Comparison of ENCODE assay signal across 9 mouse cellular contexts in genomic region chr10:79997819-79998218, GRCm38 (mm10). TPM values are rescaled to one million over a fixed set of nuclear protein-coding genes. Genes with fewer than 3 reads are reported as not detected.
DNase-seq lines count a peak whose midpoint lies in the region; ATAC-seq and TF ChIP-seq lines count a peak whose summit lies in the region.
"Had no signal": no experiment of that assay in that cellular context is flagged by ENCODE, and none has a peak within 500 bp of the region (broad histone marks: within the 10 kb centered on the region; RNA-seq: fewer than 3 reads in every experiment).

No protein-coding gene starts in this region.

- no peak for TF ChIP-seq POLR2A in thymus, adult 2 months (IDR thresholded peaks at IDR 0.05; ENCODE audit: control insufficient read depth, extremely low read depth, insufficient read depth, low read length, poor library complexity)

- H3K4me2 ChIP-seq in lung, embryonic 15.5 days: peak overlapping the region; percentile 95
- peak overlapping the region; percentile 93 for H3K4me2 ChIP-seq in heart, embryonic 12.5 days
- H3K4me2 ChIP-seq in liver, embryonic 11.5 days: peak overlapping the region; percentile 89
- H3K4me2 ChIP-seq in stomach, embryonic 16.5 days (ENCODE audit: low read depth, low read length): peak overlapping the region; percentile 88

- H3K4me3 ChIP-seq in lung, embryonic 15.5 days: peak overlapping the region; percentile 60
- H3K4me3 ChIP-seq in heart, embryonic 12.5 days: peak overlapping the region; percentile 61
- peak overlapping the region; percentile 66 for H3K4me3 ChIP-seq in liver, embryonic 11.5 days (ENCODE audit: low read depth, low read length)
- peak overlapping the region; percentile 50 for H3K4me3 ChIP-seq in stomach, embryonic 16.5 days (replicated peaks; ENCODE audit: low read length)
- H3K4me3 ChIP-seq in thymus, adult 2 months (ENCODE audit: control insufficient read depth, insufficient read depth, low read length): no peak overlapping the region

- peaks cover 28% of the 10 kb centered on the region for H3K36me3 ChIP-seq in lung, embryonic 15.5 days
- H3K36me3 ChIP-seq in heart, embryonic 12.5 days: peaks cover 27% of the 10 kb centered on the region
- H3K36me3 ChIP-seq in liver, embryonic 11.5 days (ENCODE audit: control insufficient read depth, insufficient read depth, low read length): peaks cover 17% of the 10 kb centered on the region
- peaks cover 9% of the 10 kb centered on the region for H3K36me3 ChIP-seq in stomach, embryonic 16.5 days (ENCODE audit: control insufficient read depth, insufficient read depth, low read length)
- peaks cover 10% of the 10 kb centered on the region for H3K36me3 ChIP-seq in thymus, adult 2 months (ENCODE audit: control insufficient read depth, insufficient read depth, low read length)

- H3K4me1 ChIP-seq in lung, embryonic 15.5 days: peaks cover 22% of the 10 kb centered on the region
- peaks cover 27% of the 10 kb centered on the region for H3K4me1 ChIP-seq in heart, embryonic 12.5 days (replicated peaks)
- peaks cover 34% of the 10 kb centered on the region for H3K4me1 ChIP-seq in liver, embryonic 11.5 days (replicated peaks; ENCODE audit: control insufficient read depth, insufficient read depth, low read length)
- peaks cover 14% of the 10 kb centered on the region for H3K4me1 ChIP-seq in stomach, embryonic 16.5 days (ENCODE audit: control insufficient read depth, insufficient read depth, low read length)
- H3K4me1 ChIP-seq in thymus, adult 2 months (replicated peaks; ENCODE audit: control insufficient read depth, insufficient read depth, low read length): peaks cover 27% of the 10 kb centered on the region

- ATAC-seq in lung, embryonic 15.5 days (ENCODE audit: borderline replicate concordance, extremely low read depth, low FRiP score, low TSS enrichment): peak; percentile 32; the same call in 1 of the 2 replicates
- no peak for ATAC-seq in heart, embryonic 12.5 days (ENCODE audit: insufficient number of reproducible peaks, low FRiP score)
- peak; percentile 25; the same call in 1 of the 2 replicates for ATAC-seq in liver, embryonic 11.5 days (replicated peaks; ENCODE audit: low FRiP score)
- no peak for ATAC-seq in stomach, embryonic 16.5 days (ENCODE audit: insufficient read depth, low FRiP score)

- H3K27ac ChIP-seq in lung, embryonic 15.5 days: peak overlapping the region; percentile 22; the same call in 1 of the 2 replicates
- no peak overlapping the region for H3K27ac ChIP-seq in heart, embryonic 12.5 days (ENCODE audit: poor library complexity, severe bottlenecking)
- H3K27ac ChIP-seq in liver, embryonic 11.5 days (ENCODE audit: low read depth, low read length): peak overlapping the region; percentile 80
- H3K27ac ChIP-seq in stomach, embryonic 16.5 days (ENCODE audit: low read length): peak overlapping the region; percentile 63; the same call in 1 of the 2 replicates
- H3K27ac ChIP-seq in thymus, adult 2 months (ENCODE audit: control insufficient read depth, insufficient read depth, low read length): no peak overlapping the region

- no peaks in the 10 kb centered on the region for H3K9me3 ChIP-seq in lung, embryonic 15.5 days
- H3K9me3 ChIP-seq in heart, embryonic 12.5 days (replicated peaks): no peaks in the 10 kb centered on the region
- no peaks in the 10 kb centered on the region for H3K9me3 ChIP-seq in liver, embryonic 11.5 days (ENCODE audit: control insufficient read depth, low read length)
- no peaks in the 10 kb centered on the region for H3K9me3 ChIP-seq in stomach, embryonic 16.5 days (replicated peaks; ENCODE audit: control insufficient read depth, low read length)

- peaks cover 13% of the 10 kb centered on the region for H3K27me3 ChIP-seq in lung, embryonic 15.5 days
- peaks cover 35% of the 10 kb centered on the region for H3K27me3 ChIP-seq in heart, embryonic 12.5 days (replicated peaks)
- peaks cover 4% of the 10 kb centered on the region for H3K27me3 ChIP-seq in liver, embryonic 11.5 days (replicated peaks; ENCODE audit: control insufficient read depth, insufficient read depth, low read length)
- no peaks in the 10 kb centered on the region for H3K27me3 ChIP-seq in stomach, embryonic 16.5 days (ENCODE audit: control insufficient read depth, insufficient read depth, low read length)
- H3K27me3 ChIP-seq in thymus, adult 2 months (ENCODE audit: control insufficient read depth, insufficient read depth, low read length): no peaks in the 10 kb centered on the region

- peak overlapping the region; percentile 49; the same call in 1 of the 2 replicates for H3K9ac ChIP-seq in lung, embryonic 15.5 days
- peak overlapping the region; percentile 2; the same call in 1 of the 2 replicates for H3K9ac ChIP-seq in heart, embryonic 12.5 days
- peak overlapping the region; percentile 69 for H3K9ac ChIP-seq in liver, embryonic 11.5 days (ENCODE audit: low read depth, low read length)
- peak overlapping the region; percentile 29; the same call in 1 of the 2 replicates for H3K9ac ChIP-seq in stomach, embryonic 16.5 days (ENCODE audit: low read length)

- no peak for TF ChIP-seq CTCF in thymus, adult 2 months (IDR thresholded peaks at IDR 0.05; ENCODE audit: borderline replicate concordance, control insufficient read depth, extremely low read depth, insufficient read depth, low read length, poor library complexity)

- WGBS in lung, embryonic 15.5 days: 8% methylated on average over 15 of the region's 15 CpGs
- WGBS in heart, embryonic 12.5 days: 8% methylated on average over 15 of the region's 15 CpGs
- 15% methylated on average over 15 of the region's 15 CpGs for WGBS in liver, embryonic 11.5 days
- WGBS in stomach, embryonic 16.5 days: 10% methylated on average over 15 of the region's 15 CpGs
- WGBS in thymus, adult 2 months: 93% methylated on average over 15 of the region's 15 CpGs

- no peak for DNase-seq in lung, adult 18-20 months
- peak; percentile 72 for DNase-seq in cerebellum, adult 8-10 months
- no peak for DNase-seq in liver, embryonic 11.5 days (ENCODE audit: low spot score)
- no peak for DNase-seq in thymus, adult 2 months
- DNase-seq in kidney, adult 11 months: no peak

RNA-seq across cellular contexts. Expression of gene Abca7, which starts 1.5 kb away (rescaled TPM):
- polyA plus RNA-seq in lung, embryonic 15.5 days (2015; fragmentation: Nextera tagmentation; extraction: Ambion mirVana): 3.5 and 4.3 TPM in 2 replicates
- polyA plus RNA-seq in heart, embryonic 12.5 days (2016; fragmentation: Nextera tagmentation; extraction: Ambion mirVana): 4.5 and 5.1 TPM in 2 replicates
- 7.7 and 8.6 TPM in 2 replicates for polyA plus RNA-seq in liver, embryonic 11.5 days (2014; fragmentation: Nextera tagmentation; extraction: Ambion mirVana)
- 6.3 and 7.4 TPM in 2 replicates for polyA plus RNA-seq in stomach, embryonic 16.5 days (2015; fragmentation: Nextera tagmentation; extraction: Ambion mirVana)
- 79.5 and 83.5 TPM in 2 replicates for polyA plus RNA-seq in thymus, adult 2 months (2012; rRNA removed)

RNA-seq across cellular contexts. Expression of gene Cnn2, which starts 9.4 kb away (rescaled TPM):
- polyA plus RNA-seq in lung, embryonic 15.5 days (2015; fragmentation: Nextera tagmentation; extraction: Ambion mirVana): 367 and 375 TPM in 2 replicates
- polyA plus RNA-seq in heart, embryonic 12.5 days (2016; fragmentation: Nextera tagmentation; extraction: Ambion mirVana): 302 and 307 TPM in 2 replicates
- 115 and 124 TPM in 2 replicates for polyA plus RNA-seq in liver, embryonic 11.5 days (2014; fragmentation: Nextera tagmentation; extraction: Ambion mirVana)
- 333 and 334 TPM in 2 replicates for polyA plus RNA-seq in stomach, embryonic 16.5 days (2015; fragmentation: Nextera tagmentation; extraction: Ambion mirVana)
- 239 and 245 TPM in 2 replicates for polyA plus RNA-seq in thymus, adult 2 months (2012; rRNA removed)

RNA-seq across cellular contexts. Expression of gene Tmem259, which starts 13.7 kb away (rescaled TPM):
- 20.2 and 20.5 TPM in 2 replicates for polyA plus RNA-seq in lung, embryonic 15.5 days (2015; fragmentation: Nextera tagmentation; extraction: Ambion mirVana)
- 20.8 and 20.9 TPM in 2 replicates for polyA plus RNA-seq in heart, embryonic 12.5 days (2016; fragmentation: Nextera tagmentation; extraction: Ambion mirVana)
- polyA plus RNA-seq in liver, embryonic 11.5 days (2014; fragmentation: Nextera tagmentation; extraction: Ambion mirVana): 14.9 and 20.2 TPM in 2 replicates
- 5.6 TPM in 2 replicates for polyA plus RNA-seq in stomach, embryonic 16.5 days (2015; fragmentation: Nextera tagmentation; extraction: Ambion mirVana)
- polyA plus RNA-seq in thymus, adult 2 months (2012; rRNA removed): 540 and 566 TPM in 2 replicates

RNA-seq across cellular contexts. Expression of gene Arhgap45, which starts 18.6 kb away (rescaled TPM):
- polyA plus RNA-seq in lung, embryonic 15.5 days (2015; fragmentation: Nextera tagmentation; extraction: Ambion mirVana): 16.8 and 19.8 TPM in 2 replicates
- polyA plus RNA-seq in heart, embryonic 12.5 days (2016; fragmentation: Nextera tagmentation; extraction: Ambion mirVana): 7.5 and 8.5 TPM in 2 replicates
- polyA plus RNA-seq in liver, embryonic 11.5 days (2014; fragmentation: Nextera tagmentation; extraction: Ambion mirVana): 29.0 and 29.4 TPM in 2 replicates
- 7.8 and 9.7 TPM in 2 replicates for polyA plus RNA-seq in stomach, embryonic 16.5 days (2015; fragmentation: Nextera tagmentation; extraction: Ambion mirVana)
- polyA plus RNA-seq in thymus, adult 2 months (2012; rRNA removed): 1,362 and 1,504 TPM in 2 replicates

RNA-seq across cellular contexts. Expression of gene Grin3b, which starts 27.3 kb away (rescaled TPM):
- 0.34 and 0.45 TPM in 2 replicates for polyA plus RNA-seq in lung, embryonic 15.5 days (2015; fragmentation: Nextera tagmentation; extraction: Ambion mirVana)
- 0.12 and 0.29 TPM in 2 replicates for polyA plus RNA-seq in heart, embryonic 12.5 days (2016; fragmentation: Nextera tagmentation; extraction: Ambion mirVana)
- 0.10 and 0.14 TPM in 2 replicates for polyA plus RNA-seq in liver, embryonic 11.5 days (2014; fragmentation: Nextera tagmentation; extraction: Ambion mirVana)
- polyA plus RNA-seq in stomach, embryonic 16.5 days (2015; fragmentation: Nextera tagmentation; extraction: Ambion mirVana): 0.21 and 0.45 TPM in 2 replicates
- polyA plus RNA-seq in thymus, adult 2 months (2012; rRNA removed): 0.07 and 0.14 TPM in 2 replicates
- polyA plus RNA-seq: macrophage had no signal

Comparison
In these comparisons a context has a peak if more than half of its experiments do, and no peak if none do; other contexts are left out.
1. ATAC-seq: peak in lung, embryonic 15.5 days (single experiment) and liver, embryonic 11.5 days (single experiment); none in heart, embryonic 12.5 days (single experiment) and stomach, embryonic 16.5 days (single experiment).
2. H3K27ac ChIP-seq: peak in lung, embryonic 15.5 days (single experiment), liver, embryonic 11.5 days (single experiment) and stomach, embryonic 16.5 days (single experiment); none in heart, embryonic 12.5 days (single experiment) and thymus, adult 2 months (single experiment).
3. H3K9ac ChIP-seq: peak in every context shown above with its lines; median percentile 69 in liver, embryonic 11.5 days; 49 in lung, embryonic 15.5 days; 29 in stomach, embryonic 16.5 days; 2 in heart, embryonic 12.5 days.
4. RNA of gene Tmem259, which starts 13.7 kb away (polyA plus RNA-seq): 540 to 566 TPM in thymus, adult 2 months; 20.8 to 20.9 TPM in heart, embryonic 12.5 days, 20.2 to 20.5 TPM in lung, embryonic 15.5 days, 14.9 to 20.2 TPM in liver, embryonic 11.5 days and 5.6 TPM in stomach, embryonic 16.5 days; every median in the first group is over 10 times any median in the second.
5. Peak in every context shown above with its lines, with median percentiles within 50 percentile points of each other: H3K4me2 ChIP-seq.